Mouse (Mus musculus): ENCODE measurements around the gene Crhr2. TPM values are rescaled to one million over a fixed set of nuclear protein-coding genes. Genes with fewer than 3 reads are reported as not detected.

Gene Crhr2
- polyA plus RNA-seq, 1 experiment from 2014 or later: 12.2 TPM

DNA sequence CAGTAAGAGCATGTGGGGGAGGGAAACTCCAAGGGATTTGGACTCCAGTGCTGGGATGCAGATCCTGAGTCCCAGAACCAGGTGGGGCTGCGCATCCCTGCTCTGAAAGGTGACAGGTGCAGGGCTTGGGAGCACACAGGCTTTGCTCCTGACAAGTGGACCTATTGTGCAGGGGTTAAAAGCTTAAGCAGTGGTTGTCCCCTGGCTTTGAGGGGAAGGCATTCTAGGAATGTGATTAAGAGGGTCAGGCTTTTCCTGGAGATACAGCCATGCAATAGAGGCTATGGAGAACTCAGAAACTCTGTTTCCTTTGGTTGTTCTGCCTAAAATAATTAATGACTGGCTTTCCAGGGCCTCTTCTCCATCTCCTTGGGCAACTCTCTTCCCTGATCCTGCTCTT lies 609 bp upstream of the Crhr2 start:
- no peaks in the 10 kb centered on the region for H3K36me3 ChIP-seq (ENCODE audit: control insufficient read depth, insufficient read depth)
- peak overlapping the region; percentile 76 for H3K9ac ChIP-seq (ENCODE audit: low read length)
- H3K27ac ChIP-seq (ENCODE audit: low read length): peak overlapping the region; percentile 92
- 0 out of 2 replicates have a peak, but pooled peaks have one; percentile 66 for ATAC-seq (replicated peaks; ENCODE audit: extremely low read depth, insufficient read depth, low FRiP score)
- peak overlapping the region; percentile 71 for H3K4me2 ChIP-seq (ENCODE audit: low read depth, low read length)
- 55% methylated on average over 1 of the region's 1 CpGs for WGBS
- peak overlapping the region; percentile 46 for H3K4me3 ChIP-seq (ENCODE audit: low read length)
- 0 out of 2 replicates have a peak, but pooled peaks cover 3% of the 10 kb centered on the region for H3K9me3 ChIP-seq (replicated peaks; ENCODE audit: control insufficient read depth, low read length)
- H3K27me3 ChIP-seq (ENCODE audit: control insufficient read depth, insufficient read depth, low read length): no peaks in the 10 kb centered on the region
- peaks cover 31% of the 10 kb centered on the region for H3K4me1 ChIP-seq (ENCODE audit: control insufficient read depth, insufficient read depth, low read length)

DNA sequence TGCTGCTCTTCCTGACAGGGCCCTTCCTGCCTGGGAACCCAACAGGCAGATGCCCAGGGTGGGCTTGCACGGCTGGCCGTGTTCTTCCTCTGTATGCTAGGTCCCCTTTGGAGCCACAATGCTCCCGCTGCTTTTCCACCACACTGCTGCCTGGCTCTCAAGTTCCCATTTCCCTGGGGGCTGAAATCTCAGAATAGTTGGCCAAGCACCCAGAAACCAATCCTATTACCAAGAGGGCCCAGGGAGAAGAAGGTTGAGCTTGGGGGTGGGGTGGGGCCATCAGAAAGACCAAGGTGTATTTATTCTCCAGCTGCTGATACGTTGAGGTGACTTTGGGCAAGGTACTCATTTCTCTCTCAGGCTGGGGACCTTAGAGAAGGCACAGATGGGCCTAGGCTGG lies 1.5 kb downstream of the Crhr2 start:
- no peak for ATAC-seq (replicated peaks; ENCODE audit: extremely low read depth, insufficient read depth, low FRiP score)
- no peaks in the 10 kb centered on the region for H3K27me3 ChIP-seq (ENCODE audit: control insufficient read depth, insufficient read depth, low read length)
- 80% methylated on average over 4 of the region's 4 CpGs for WGBS
- H3K4me1 ChIP-seq (ENCODE audit: control insufficient read depth, insufficient read depth, low read length): peaks cover 31% of the 10 kb centered on the region
- H3K9ac ChIP-seq (ENCODE audit: low read length): peak overlapping the region; percentile 18; the same call in 1 of the 2 replicates
- H3K9me3 ChIP-seq (replicated peaks; ENCODE audit: control insufficient read depth, low read length): 0 out of 2 replicates have a peak, but pooled peaks cover 3% of the 10 kb centered on the region
- H3K4me2 ChIP-seq (ENCODE audit: low read depth, low read length): peak overlapping the region; percentile 71
- H3K4me3 ChIP-seq (ENCODE audit: low read length): no peak overlapping the region
- no peaks in the 10 kb centered on the region for H3K36me3 ChIP-seq (ENCODE audit: control insufficient read depth, insufficient read depth)
- H3K27ac ChIP-seq (ENCODE audit: low read length): peak overlapping the region; percentile 92

DNA sequence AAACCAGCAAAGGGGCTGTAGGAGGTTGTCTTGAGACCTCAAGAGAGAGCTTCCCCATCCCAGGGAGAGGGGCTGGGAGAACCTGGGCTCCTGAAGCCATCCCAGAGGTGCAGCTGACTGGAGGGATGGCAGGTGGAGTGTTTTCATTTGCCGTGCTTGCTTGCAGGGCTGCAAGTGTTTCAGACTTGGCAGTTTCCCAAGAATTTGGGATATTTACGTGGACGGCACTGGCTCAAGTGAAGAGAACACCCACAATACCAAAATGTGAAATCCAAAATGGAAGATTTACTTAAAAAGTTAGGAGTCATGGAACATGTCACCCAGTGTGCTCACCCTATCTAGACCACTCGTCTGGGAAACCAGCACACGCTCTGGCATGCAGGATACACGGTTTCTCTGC lies 2.2 kb downstream of the Crhr2 start:
- Histone ChIP-seq H3K4me2 (ENCODE audit: low read depth, low read length) (peak overlapping the region; percentile 71), H3K27me3 (ENCODE audit: control insufficient read depth, insufficient read depth, low read length) (no peaks in the 10 kb centered on the region), H3K9me3 (replicated peaks; ENCODE audit: control insufficient read depth, low read length) (0 out of 2 replicates have a peak, but pooled peaks cover 3% of the 10 kb centered on the region), H3K4me3 (ENCODE audit: low read length) (no peak overlapping the region), H3K27ac (ENCODE audit: low read length) (peak overlapping the region; percentile 92), H3K9ac (ENCODE audit: low read length) (peak overlapping the region; percentile 18; the same call in 1 of the 2 replicates), H3K36me3 (ENCODE audit: control insufficient read depth, insufficient read depth) (no peaks in the 10 kb centered on the region), H3K4me1 (ENCODE audit: control insufficient read depth, insufficient read depth, low read length) (peaks cover 31% of the 10 kb centered on the region)
- peak; percentile 30; the same call in 1 of the 2 replicates for ATAC-seq (replicated peaks; ENCODE audit: extremely low read depth, insufficient read depth, low FRiP score)
- 10% methylated on average over 6 of the region's 6 CpGs for WGBS

DNA sequence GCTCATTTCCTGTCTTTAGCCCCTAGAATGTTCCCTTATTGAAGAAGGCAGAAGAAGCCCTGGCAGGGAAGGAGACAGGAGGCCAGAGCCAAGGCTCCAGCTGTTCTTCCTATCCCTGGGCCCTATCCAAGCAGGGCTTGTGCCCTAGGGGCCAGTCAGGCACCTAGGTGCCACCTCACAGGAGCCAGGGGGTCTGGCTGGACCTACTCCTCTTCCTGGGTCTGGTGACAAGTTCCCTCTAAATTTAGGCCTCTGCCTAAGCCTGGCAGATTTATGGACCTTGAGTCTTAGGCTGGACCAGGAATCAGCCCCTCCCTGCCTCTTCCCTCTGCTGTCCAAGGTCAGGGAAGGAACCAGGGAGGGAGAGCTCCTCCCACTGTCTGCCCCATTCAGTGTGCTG lies 4.4 kb downstream of the Crhr2 start:
- no peak overlapping the region for H3K4me3 ChIP-seq (ENCODE audit: low read length)
- H3K4me2 ChIP-seq (ENCODE audit: low read depth, low read length): no peak overlapping the region
- no peaks in the 10 kb centered on the region for H3K9me3 ChIP-seq (replicated peaks; ENCODE audit: control insufficient read depth, low read length)
- H3K4me1 ChIP-seq (ENCODE audit: control insufficient read depth, insufficient read depth, low read length): peaks cover 26% of the 10 kb centered on the region
- no peaks in the 10 kb centered on the region for H3K27me3 ChIP-seq (ENCODE audit: control insufficient read depth, insufficient read depth, low read length)
- no peak overlapping the region for H3K9ac ChIP-seq (ENCODE audit: low read length)
- H3K36me3 ChIP-seq (ENCODE audit: control insufficient read depth, insufficient read depth): no peaks in the 10 kb centered on the region
- ATAC-seq (replicated peaks; ENCODE audit: extremely low read depth, insufficient read depth, low FRiP score): no peak
- no peak overlapping the region for H3K27ac ChIP-seq (ENCODE audit: low read length)

DNA sequence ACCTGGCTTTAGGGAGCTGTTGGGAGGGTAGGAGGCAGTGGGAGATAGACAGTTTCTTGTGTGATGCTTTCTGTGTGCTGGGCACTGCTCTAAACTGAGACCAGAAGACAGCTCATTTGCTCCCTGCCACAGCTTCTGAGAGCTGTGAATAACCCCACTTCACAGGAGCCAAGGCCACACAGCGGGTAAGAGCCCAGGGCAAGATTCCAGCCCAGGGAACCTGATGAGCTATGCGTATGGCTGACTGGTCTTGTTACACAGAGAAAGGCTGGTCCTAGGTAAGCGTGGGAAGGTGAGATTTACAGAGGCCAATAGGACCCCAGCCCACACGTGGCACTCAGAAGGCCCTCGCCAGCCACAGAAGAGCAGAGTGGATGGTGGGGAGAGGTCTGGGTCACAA lies 6.2 kb downstream of the Crhr2 start:
- no peak for ATAC-seq (replicated peaks; ENCODE audit: extremely low read depth, insufficient read depth, low FRiP score)
- Histone ChIP-seq H3K9me3 (replicated peaks; ENCODE audit: control insufficient read depth, low read length) (no peaks in the 10 kb centered on the region), H3K27me3 (ENCODE audit: control insufficient read depth, insufficient read depth, low read length) (no peaks in the 10 kb centered on the region), H3K4me2 (ENCODE audit: low read depth, low read length) (no peak overlapping the region), H3K9ac (ENCODE audit: low read length) (no peak overlapping the region), H3K4me1 (ENCODE audit: control insufficient read depth, insufficient read depth, low read length) (peaks cover 18% of the 10 kb centered on the region), H3K27ac (ENCODE audit: low read length) (no peak overlapping the region), H3K4me3 (ENCODE audit: low read length) (no peak overlapping the region), H3K36me3 (ENCODE audit: control insufficient read depth, insufficient read depth) (no peaks in the 10 kb centered on the region)
- 79% methylated on average over 5 of the region's 5 CpGs for WGBS

GRCm38 (mm10) chr6:55123056-55123455 lies 9.8 kb downstream of the Crhr2 start:
- no peaks in the 10 kb centered on the region for H3K36me3 ChIP-seq (ENCODE audit: control insufficient read depth, insufficient read depth)
- H3K4me3 ChIP-seq (ENCODE audit: low read length): no peak overlapping the region
- H3K27ac ChIP-seq (ENCODE audit: low read length): no peak overlapping the region
- H3K4me2 ChIP-seq (ENCODE audit: low read depth, low read length): no peak overlapping the region
- no peaks in the 10 kb centered on the region for H3K9me3 ChIP-seq (replicated peaks; ENCODE audit: control insufficient read depth, low read length)
- WGBS: 49% methylated on average over 4 of the region's 4 CpGs
- peaks cover 17% of the 10 kb centered on the region for H3K27me3 ChIP-seq (ENCODE audit: control insufficient read depth, insufficient read depth, low read length)
- H3K4me1 ChIP-seq (ENCODE audit: control insufficient read depth, insufficient read depth, low read length): no peaks in the 10 kb centered on the region
- ATAC-seq (replicated peaks; ENCODE audit: extremely low read depth, insufficient read depth, low FRiP score): no peak
- H3K9ac ChIP-seq (ENCODE audit: low read length): no peak overlapping the region

- Histone ChIP-seq H3K36me3 (ENCODE audit: control insufficient read depth, insufficient read depth) (no peaks in the 10 kb centered on the region), H3K4me3 (ENCODE audit: low read length) (peak overlapping the region; percentile 65), H3K27ac (ENCODE audit: low read length) (no peak overlapping the region), H3K4me2 (ENCODE audit: low read depth, low read length) (peak overlapping the region; percentile 93), H3K9me3 (replicated peaks; ENCODE audit: control insufficient read depth, low read length) (no peaks in the 10 kb centered on the region), H3K27me3 (ENCODE audit: control insufficient read depth, insufficient read depth, low read length) (peaks cover 57% of the 10 kb centered on the region), H3K9ac (ENCODE audit: low read length) (peak overlapping the region; percentile 55), H3K4me1 (ENCODE audit: control insufficient read depth, insufficient read depth, low read length) (peaks cover 9% of the 10 kb centered on the region)
- no peak; the same call in 1 of the 2 replicates for ATAC-seq (replicated peaks; ENCODE audit: extremely low read depth, insufficient read depth, low FRiP score)
- under 1% methylated on average over 68 of the region's 68 CpGs for WGBS
Measured at GRCm38 (mm10) chr6:55117325-55118109, 15.3 kb downstream of the Crhr2 start.

DNA sequence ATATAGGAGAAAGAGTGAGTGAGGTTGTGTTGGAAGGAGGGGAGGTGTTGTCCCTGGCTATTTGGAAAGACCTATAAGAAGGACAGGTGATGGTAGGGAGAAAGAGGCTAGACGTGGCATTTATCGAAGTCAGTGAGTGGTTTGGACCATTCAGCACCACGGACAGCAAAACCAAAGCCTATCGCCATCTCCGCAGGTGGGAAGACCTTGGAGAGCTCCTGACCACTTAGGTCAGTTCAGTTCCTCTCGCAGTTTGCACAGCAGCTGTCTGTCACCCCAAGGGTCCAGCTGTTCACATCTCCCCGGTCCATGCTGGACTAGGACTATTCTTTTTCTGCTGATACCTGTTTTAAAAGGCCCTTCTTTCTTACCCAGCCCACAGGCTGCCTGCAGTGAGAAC lies 24.5 kb downstream of the Crhr2 start:
- no peak for ATAC-seq (replicated peaks; ENCODE audit: extremely low read depth, insufficient read depth, low FRiP score)
- no peaks in the 10 kb centered on the region for H3K4me1 ChIP-seq (ENCODE audit: control insufficient read depth, insufficient read depth, low read length)
- no peaks in the 10 kb centered on the region for H3K27me3 ChIP-seq (ENCODE audit: control insufficient read depth, insufficient read depth, low read length)
- H3K4me2 ChIP-seq (ENCODE audit: low read depth, low read length): no peak overlapping the region
- no peak overlapping the region for H3K27ac ChIP-seq (ENCODE audit: low read length)
- H3K4me3 ChIP-seq (ENCODE audit: low read length): no peak overlapping the region
- WGBS: 15% methylated on average over 7 of the region's 7 CpGs
- no peak overlapping the region for H3K9ac ChIP-seq (ENCODE audit: low read length)
- no peaks in the 10 kb centered on the region for H3K9me3 ChIP-seq (replicated peaks; ENCODE audit: control insufficient read depth, low read length)
- no peaks in the 10 kb centered on the region for H3K36me3 ChIP-seq (ENCODE audit: control insufficient read depth, insufficient read depth)

GRCm38 (mm10) chr6:55098603-55099002 lies 34.2 kb downstream of the Crhr2 start:
- Histone ChIP-seq H3K4me2 (ENCODE audit: low read depth, low read length) (no peak overlapping the region), H3K27me3 (ENCODE audit: control insufficient read depth, insufficient read depth, low read length) (no peaks in the 10 kb centered on the region), H3K9ac (ENCODE audit: low read length) (no peak overlapping the region), H3K27ac (ENCODE audit: low read length) (no peak overlapping the region), H3K4me1 (ENCODE audit: control insufficient read depth, insufficient read depth, low read length) (peaks cover 8% of the 10 kb centered on the region; the same call in 1 of the 2 replicates), H3K9me3 (replicated peaks; ENCODE audit: control insufficient read depth, low read length) (no peaks in the 10 kb centered on the region), H3K4me3 (ENCODE audit: low read length) (no peak overlapping the region), H3K36me3 (ENCODE audit: control insufficient read depth, insufficient read depth) (no peaks in the 10 kb centered on the region)
- ATAC-seq (replicated peaks; ENCODE audit: extremely low read depth, insufficient read depth, low FRiP score): no peak
- WGBS: 76% methylated on average over 5 of the region's 5 CpGs
